Mouse (Mus musculus) limb, embryonic 11.5 days (tissue): ENCODE measurements at regions not wholly inside any gene's neighbourhood (a gene's known extent, or its start where the extent isn't known, plus 50 kb on each side); places are given as distances from the start of the nearest gene placed in this dataset.
"Not testable (repeated sequence)": the region's sequence is repeated elsewhere in the genome, so short reads cannot be mapped to it uniquely, and the experiment has no call there.

Experiments
- ATAC-seq: fragments of 200-750 bp; cut with Nextera tagmentation; 2 replicates; pipeline ENCODE4 v1.8.0; 2017; ENCODE audit warnings: low read depth; ENCODE audit not compliant: insufficient number of reproducible peaks, low FRiP score, low TSS enrichment
- DNase-seq: peaks from one replicate; pipeline ENCODE4 v3.0.0-alpha.2; 2015; ENCODE audit warnings: low spot score
- H3K27ac ChIP-seq: fragments of 300-500 bp; sonication (generic); replicated peaks from 2 replicates; pipeline ENCODE4 v1.5.1; 2014; ENCODE audit warnings: low read depth, mild to moderate bottlenecking, low read length
- H3K27me3 ChIP-seq: fragments of 300-500 bp; sonication (generic); 2 replicates; pipeline ENCODE4 v1.6.1; 2014; ENCODE audit warnings: mild to moderate bottlenecking, low read length, mixed read lengths; ENCODE audit not compliant: control insufficient read depth, insufficient read depth
- H3K36me3 ChIP-seq: fragments of 300-500 bp; sonication (generic); 2 replicates; pipeline ENCODE4 v1.6.1; 2014; ENCODE audit warnings: mild to moderate bottlenecking, low read length, moderate library complexity, mixed read lengths; ENCODE audit not compliant: control insufficient read depth, insufficient read depth
- H3K4me1 ChIP-seq: fragments of 300-500 bp; sonication (generic); 2 replicates; pipeline ENCODE4 v1.6.1; 2014; ENCODE audit warnings: low read length, mixed read lengths; ENCODE audit not compliant: control insufficient read depth, insufficient read depth
- H3K4me2 ChIP-seq: fragments of 300-500 bp; sonication (generic); 2 replicates; pipeline ENCODE4 v1.6.1; 2014; ENCODE audit warnings: low read depth, mild to moderate bottlenecking, moderate library complexity; ENCODE audit not compliant: severe bottlenecking
- H3K4me3 ChIP-seq: fragments of 300-500 bp; sonication (generic); 2 replicates; pipeline ENCODE4 v1.5.1; 2014; ENCODE audit warnings: low read depth, low read length
- H3K9ac ChIP-seq: fragments of 300-500 bp; sonication (generic); 2 replicates; pipeline ENCODE4 v1.6.1; 2014; ENCODE audit warnings: mild to moderate bottlenecking, low read length
- H3K9me3 ChIP-seq: fragments of 300-500 bp; sonication (generic); 2 replicates; pipeline ENCODE4 v1.6.1; 2016; ENCODE audit warnings: low read length; ENCODE audit not compliant: control insufficient read depth
- WGBS: fragments of 180-500 bp; shearing (Covaris S2); extraction: QIAGEN DNeasy Blood & Tissue Kit; methylation state at CpG from one replicate; pipeline ENCODE4 v1.1.7; 2014; 5-methylcytosine and 5-hydroxymethylcytosine counted together

DNA sequence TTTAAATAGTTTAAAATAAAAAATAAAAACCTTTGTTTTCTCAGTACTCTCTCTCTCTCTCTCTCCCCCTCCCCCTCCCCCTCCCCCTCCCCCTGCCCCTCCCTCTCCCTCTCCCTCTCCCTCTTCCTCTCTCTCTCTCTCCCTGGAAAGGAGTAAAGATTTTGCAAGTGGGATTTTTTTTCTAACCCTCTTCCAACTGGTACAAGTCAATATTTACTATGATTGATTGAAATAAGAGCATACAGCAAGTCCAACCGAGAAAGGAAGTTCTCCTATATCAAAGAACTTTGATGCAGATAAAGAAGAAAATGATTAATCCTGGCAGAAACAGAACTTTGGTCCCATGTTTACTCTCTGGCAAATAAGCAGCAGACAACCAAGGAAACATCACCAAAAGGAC is 89.0 kb upstream of the Reln start:
- H3K4me3 ChIP-seq: no peak overlapping the region
- H3K27ac ChIP-seq: no peak overlapping the region
- no peaks in the 10 kb centered on the region for H3K4me1 ChIP-seq
- H3K36me3 ChIP-seq: no peaks in the 10 kb centered on the region
- H3K9me3 ChIP-seq: no peaks in the 10 kb centered on the region
- H3K4me2 ChIP-seq: no peak overlapping the region
- ATAC-seq (no peak), DNase-seq (no peak)
- H3K27me3 ChIP-seq: no peaks in the 10 kb centered on the region
- no peak overlapping the region for H3K9ac ChIP-seq
- WGBS: 88% methylated on average over 1 of the region's 1 CpGs

- Histone ChIP-seq H3K27ac (no peak overlapping the region), H3K9me3 (no peaks in the 10 kb centered on the region), H3K9ac (no peak overlapping the region), H3K4me3 (no peak overlapping the region), H3K36me3 (no peaks in the 10 kb centered on the region), H3K27me3 (no peaks in the 10 kb centered on the region), H3K4me2 (no peak overlapping the region), H3K4me1 (no peaks in the 10 kb centered on the region)
- WGBS: 90% methylated on average over 10 of the region's 10 CpGs
- ATAC-seq: no peak
- DNase-seq: no peak
Observed at GRCm38 (mm10) chr5:22431721-22432120, 87.2 kb upstream of the Reln start.

DNA sequence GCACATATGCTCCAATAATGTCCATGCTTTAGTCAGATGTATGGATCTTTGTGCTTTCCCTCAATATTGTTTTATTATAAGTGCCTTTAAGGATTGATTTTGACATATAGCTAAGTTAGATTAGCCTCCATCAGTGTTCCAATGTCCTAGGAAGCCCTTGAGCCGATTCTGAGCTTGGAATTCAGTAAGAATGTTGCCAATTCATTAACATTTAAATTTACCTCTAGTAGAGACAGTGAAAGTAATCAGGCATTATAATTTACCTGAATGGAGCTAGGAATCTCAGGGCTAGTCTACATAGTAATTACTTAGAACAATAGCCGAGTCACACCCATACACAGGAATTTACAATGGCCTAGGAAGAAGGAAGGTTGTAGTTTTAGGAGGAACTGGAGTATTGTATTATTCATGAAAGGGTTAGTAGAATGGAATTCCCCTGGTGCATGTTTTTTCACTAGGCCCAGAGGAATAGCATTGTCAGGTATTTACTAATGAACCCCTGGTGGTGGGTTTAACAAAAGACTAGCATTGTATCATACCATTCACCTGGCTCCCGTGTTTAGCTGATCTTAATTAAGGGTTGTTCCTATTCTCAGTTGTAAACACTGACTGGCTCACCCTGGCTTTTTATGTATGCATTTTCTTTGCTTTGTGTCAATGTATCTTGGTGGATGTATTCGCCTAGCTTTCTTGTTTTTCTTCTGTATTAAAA is 81.4 kb upstream of the Reln start:
- not testable (repeated sequence) for H3K27me3 ChIP-seq, H3K4me1 ChIP-seq, H3K9me3 ChIP-seq, H3K4me3 ChIP-seq, H3K9ac ChIP-seq, H3K4me2 ChIP-seq, DNase-seq, ATAC-seq, H3K27ac ChIP-seq, H3K36me3 ChIP-seq
- 84% methylated on average over 4 of the region's 4 CpGs for WGBS

DNA sequence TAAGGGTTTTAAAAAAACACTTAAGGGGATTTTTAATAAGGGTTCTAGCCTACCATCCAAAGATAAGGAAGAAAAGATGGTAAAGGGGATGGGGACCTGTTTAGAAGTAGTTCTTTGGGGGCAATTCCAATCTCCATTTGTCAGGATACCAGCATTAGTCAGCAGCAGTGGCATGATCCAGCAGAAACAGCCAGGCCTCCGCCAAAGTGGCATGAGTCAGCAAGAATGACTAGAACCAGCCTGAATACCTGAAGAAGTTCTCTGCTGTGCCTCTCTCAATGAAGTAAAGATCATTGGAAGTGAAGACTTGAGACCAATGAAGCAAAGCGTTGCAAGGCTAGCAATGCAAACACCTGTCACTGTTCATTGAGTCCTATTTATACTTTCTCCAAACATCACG is 71.5 kb upstream of the Reln start:
- no peak for DNase-seq
- H3K9me3 ChIP-seq: no peaks in the 10 kb centered on the region

GRCm38 (mm10) chr5:22399134-22399533 is 54.6 kb upstream of the Reln start:
- Histone ChIP-seq H3K27me3 (no peaks in the 10 kb centered on the region), H3K4me2 (no peak overlapping the region), H3K4me3 (no peak overlapping the region), H3K27ac (no peak overlapping the region), H3K9me3 (no peaks in the 10 kb centered on the region), H3K36me3 (no peaks in the 10 kb centered on the region), H3K9ac (no peak overlapping the region), H3K4me1 (no peaks in the 10 kb centered on the region)
- WGBS: 80% methylated on average over 2 of the region's 2 CpGs
- ATAC-seq (no peak), DNase-seq (peak; percentile 54)

More for the DNA sequence above, 71.5 kb upstream of the Reln start:
- no peak overlapping the region for H3K4me2 ChIP-seq
- H3K4me1 ChIP-seq: no peaks in the 10 kb centered on the region
- no peak overlapping the region for H3K27ac ChIP-seq
- no peak for ATAC-seq
- H3K27me3 ChIP-seq: no peaks in the 10 kb centered on the region
- H3K36me3 ChIP-seq: no peaks in the 10 kb centered on the region
- no peak overlapping the region for H3K4me3 ChIP-seq
- 87% methylated on average over 3 of the region's 3 CpGs for WGBS
- no peak overlapping the region for H3K9ac ChIP-seq
